15 mouse cellular contexts compared by ENCODE assay signal in genomic region chr3:53142528-53142927, GRCm38 (mm10).
DNase-seq lines count a peak whose midpoint lies in the region; ATAC-seq and TF ChIP-seq lines count a peak whose summit lies in the region.
"Had no signal": no experiment of that assay in that cellular context is flagged by ENCODE, and none has a peak within 500 bp of the region (broad histone marks: within the 10 kb centered on the region; RNA-seq: fewer than 3 reads in every experiment).

No protein-coding gene starts in this region.

- DNase-seq in gastrocnemius, adult 2 months, result peak; percentile 59
- no peak for DNase-seq in gastrocnemius, postnatal 4 days (ENCODE audit: low spot score in 2 of 2)
- peak; percentile 12 to 46 for DNase-seq in kidney, postnatal 25 days
- no peak for DNase-seq in kidney, postnatal 4 days
- DNase-seq in cerebellum, adult 9-11 months, result peak; percentile 70
- peak; percentile 8 for DNase-seq in heart, postnatal 25 days (ENCODE audit: low spot score)
- DNase-seq: left cerebral cortex, postnatal 4 days; right cerebral cortex, postnatal 14 days had no signal

- H3K9ac ChIP-seq in hindbrain, embryonic 12.5 days, result no peak overlapping the region
- H3K9ac ChIP-seq: hindbrain, embryonic 14.5 days; liver, embryonic 12.5 days had no signal

- 74% methylated on average over 9 of the region's 9 CpGs for WGBS in hindbrain, embryonic 12.5 days

- peaks cover 3% of the 10 kb centered on the region; the same call in 1 of the 2 replicates for H3K4me1 ChIP-seq in hindbrain, embryonic 12.5 days
- H3K4me1 ChIP-seq: liver, embryonic 12.5 days had no signal

- H3K4me2 ChIP-seq in hindbrain, embryonic 12.5 days (replicated peaks), result no peak overlapping the region
- H3K4me2 ChIP-seq: hindbrain, embryonic 14.5 days; liver, embryonic 12.5 days; midbrain, embryonic 11.5 days had no signal

- intact Hi-C loops in gastrocnemius, adult 2 months (cut with DNase I), result no loop called here
- intact Hi-C loops in heart, postnatal 25 days (cut with DNase I), result no loop called here

- no peaks in the 10 kb centered on the region for H3K36me3 ChIP-seq in hindbrain, embryonic 12.5 days
- H3K36me3 ChIP-seq: liver, embryonic 12.5 days had no signal

- ATAC-seq in hindbrain, embryonic 12.5 days (ENCODE audit: low FRiP score), result no peak
- ATAC-seq: forebrain, embryonic 16.5 days; intestine, postnatal 0 days; liver, embryonic 12.5 days had no signal

- H3K4me3 ChIP-seq in gastrocnemius, adult 2 months, result no peak overlapping the region
- no peak overlapping the region for H3K4me3 ChIP-seq in hindbrain, embryonic 12.5 days
- H3K4me3 ChIP-seq: liver, embryonic 12.5 days; myocyte had no signal

- no peaks in the 10 kb centered on the region for H3K9me3 ChIP-seq in hindbrain, embryonic 12.5 days (replicated peaks)
- H3K9me3 ChIP-seq: liver, embryonic 12.5 days had no signal

- H3K27me3 ChIP-seq in hindbrain, embryonic 12.5 days, result no peaks in the 10 kb centered on the region
- H3K27me3 ChIP-seq: liver, embryonic 12.5 days had no signal

- no peak overlapping the region for H3K27ac ChIP-seq in gastrocnemius, adult 2 months
- H3K27ac ChIP-seq in hindbrain, embryonic 12.5 days, result no peak overlapping the region
- H3K27ac ChIP-seq: hindbrain, embryonic 14.5 days; liver, embryonic 12.5 days had no signal

- TF ChIP-seq CTCF in gastrocnemius, adult 2 months (IDR thresholded peaks at IDR 0.05), result no peak

Comparison
In these comparisons a context has a peak if more than half of its experiments do, and no peak if none do; other contexts are left out.
1. DNase-seq: peak in gastrocnemius, adult 2 months (single experiment), kidney, postnatal 25 days (2 of 2), cerebellum, adult 9-11 months (single experiment) and heart, postnatal 25 days (single experiment); none in gastrocnemius, postnatal 4 days (0 of 2) and kidney, postnatal 4 days (0 of 2).